Mouse (Mus musculus) cerebellum, adult 11-12 months (tissue): Measurements from ENCODE around the gene Card10.

ENCODE experiments used
- DNase-seq: peaks from one replicate; pipeline ENCODE4 v3.0.0; 2022

Gene Card10

GRCm38 (mm10) chr15:78730315-78731049 is 72.4 kb downstream of the Card10 start:
- no peak for DNase-seq

GRCm38 (mm10) chr15:78726697-78727096 is 76.1 kb downstream of the Card10 start:
- no peak for DNase-seq
